Mouse (Mus musculus) brain, embryonic 14.5 days (tissue): ENCODE results near the gene Slc5a4b. TPM values are rescaled to one million over a fixed set of nuclear protein-coding genes. Genes with fewer than 3 reads are reported as not detected.
A peak's percentile ranks its signal among the peaks of the same experiment; 100 is the strongest.
"Not testable (repeated sequence)": the region's sequence is repeated elsewhere in the genome, so short reads cannot be mapped to it uniquely, and the experiment has no call there.

ENCODE experiments used
- DNase-seq: peaks from one replicate; pipeline ENCODE4 v3.0.0-alpha.2; 2011; ENCODE audit warnings: low read depth
- CTCF ChIP-seq: fragments of 200-500 bp; IDR thresholded peaks from 2 replicates; pipeline ENCODE4 v1.5.1; 2012; ENCODE audit warnings: inconsistent platforms, mild to moderate bottlenecking, moderate library complexity, borderline replicate concordance; ENCODE audit not compliant: insufficient read depth, insufficient read length; ENCODE audit errors: extremely low read depth
- POLR2A ChIP-seq: fragments of 200-500 bp; IDR thresholded peaks from 2 replicates; pipeline ENCODE4 v1.6.1; 2012; ENCODE audit warnings: mild to moderate bottlenecking, inconsistent platforms, borderline replicate concordance; ENCODE audit not compliant: poor library complexity, insufficient read depth, insufficient read length, severe bottlenecking; ENCODE audit errors: extremely low read depth
- polyA plus RNA-seq: library from polyadenylated mRNA; depleted of rRNA; stranded (reverse); fragments of >200 nt; gene quantifications from 2 replicates; pipeline ENCODE4 v1.2.3, GENCODE M21; 2012; rRNA removed

The Slc5a4b gene
- not detected in 2 replicates for polyA plus RNA-seq

DNA sequence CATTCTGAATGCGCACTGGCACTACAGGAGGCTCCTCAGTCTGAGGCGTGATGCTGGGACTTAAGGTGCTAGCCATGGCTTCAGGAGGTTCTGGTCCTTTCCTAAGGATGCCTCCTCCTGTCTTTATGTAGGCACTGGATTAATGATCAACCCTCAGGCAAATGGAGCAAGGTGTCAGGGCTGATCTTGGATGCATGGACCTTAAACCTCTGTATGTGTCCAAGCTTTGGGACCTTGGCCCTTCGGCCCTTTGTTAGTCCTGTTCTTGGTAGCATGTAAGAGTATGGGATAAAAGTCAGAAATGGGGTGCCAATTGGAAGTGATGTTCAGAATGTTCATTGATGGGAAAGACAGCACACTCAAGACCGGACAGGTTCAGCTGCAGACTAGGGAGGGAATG lies at the start of gene Slc5a4b:
TSS of gene Slc5a4b (minus strand) at position 101 of the 400 bp plus-strand sequence.
- no peak for DNase-seq
- TF ChIP-seq POLR2A (no peak), CTCF (no peak)

DNA sequence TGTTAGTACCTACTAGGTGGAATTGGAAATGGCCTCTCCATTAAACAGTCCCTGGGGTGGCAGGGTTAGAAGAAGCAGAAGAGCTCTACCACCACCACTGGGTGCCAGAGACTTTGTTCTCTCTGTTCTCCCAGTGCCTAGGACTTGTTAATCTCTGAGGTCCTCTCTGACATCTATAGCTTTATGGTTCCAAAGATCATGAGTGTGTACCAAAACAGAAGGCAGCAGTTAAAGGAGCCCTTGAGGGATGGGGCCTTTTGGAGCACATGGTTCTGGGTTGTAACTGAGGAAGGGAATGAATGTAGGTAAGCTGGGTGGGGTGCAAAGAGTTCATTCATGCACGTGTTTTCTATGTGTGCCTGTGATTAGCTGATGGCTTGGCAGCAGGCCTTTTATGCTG lies 47.2 kb upstream of the Slc5a4b start:
- no peak for TF ChIP-seq CTCF
- no peak for TF ChIP-seq POLR2A

DNA sequence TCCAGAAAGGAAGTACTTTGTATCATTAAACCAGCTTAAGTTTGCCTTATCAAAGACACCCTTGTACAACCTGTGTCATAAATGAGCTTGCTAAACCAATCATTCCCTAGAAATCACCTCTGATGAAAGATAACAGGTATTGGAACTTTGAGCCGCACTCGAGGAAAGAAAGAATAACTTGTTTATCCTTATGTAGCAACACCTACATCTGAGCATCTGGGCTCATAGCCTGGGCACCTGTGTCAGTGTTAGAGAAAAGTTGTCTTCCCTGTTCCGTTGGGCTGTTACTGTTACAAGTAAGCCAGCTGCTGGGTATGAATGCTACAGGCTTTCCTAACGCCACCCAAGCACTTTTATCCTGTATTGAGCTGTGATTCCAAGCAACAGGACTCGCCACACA lies 46.8 kb upstream of the Slc5a4b start:
- no peak for DNase-seq
- TF ChIP-seq CTCF (no peak), POLR2A (no peak)

More for the DNA sequence above, 47.2 kb upstream of the Slc5a4b start:
- no peak for DNase-seq

DNA sequence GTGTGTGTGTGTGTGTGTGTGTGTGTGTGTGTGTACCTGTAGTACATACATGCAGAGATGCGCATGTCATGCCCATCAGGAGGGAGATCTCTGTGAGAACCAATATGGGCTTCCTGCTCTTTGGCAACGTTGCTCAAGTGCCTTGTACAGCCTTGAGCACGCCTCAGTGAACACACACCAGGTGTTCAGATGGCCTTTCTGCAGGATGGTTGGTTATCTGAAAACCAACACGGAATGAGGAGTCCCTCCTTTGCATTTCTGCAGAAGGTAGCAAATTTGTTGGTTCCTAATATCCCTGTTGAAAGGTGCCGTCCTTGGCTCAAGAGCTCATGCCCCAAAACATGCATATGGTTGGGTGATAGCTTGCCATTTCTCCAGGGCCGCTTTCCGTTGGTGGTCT lies 45.1 kb upstream of the Slc5a4b start:
- DNase-seq = no peak
- TF ChIP-seq CTCF = no peak
- no peak for TF ChIP-seq POLR2A

DNA sequence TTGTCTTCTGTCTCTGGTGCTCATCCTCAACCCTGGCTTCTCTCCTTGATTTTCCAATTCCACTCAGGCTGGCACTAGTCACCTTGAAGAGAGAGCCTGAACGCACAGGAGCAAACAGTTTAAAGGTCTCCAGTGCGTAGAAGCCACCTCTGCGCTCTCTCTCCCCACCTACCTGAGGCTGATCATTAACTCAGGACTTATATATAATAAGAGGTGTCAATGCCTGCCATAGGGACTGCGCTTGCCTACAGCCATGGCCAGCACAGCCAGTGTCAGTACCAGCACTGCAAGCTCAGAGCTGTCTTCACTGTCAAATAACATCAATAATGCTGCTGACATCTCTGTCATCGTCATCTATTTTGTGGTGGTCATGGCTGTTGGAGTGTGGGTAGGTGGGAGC lies 36.5 kb upstream of the Slc5a4b start, which contains the start of gene Slc5a4a:
TSS of gene Slc5a4a (plus strand) at position 174 of the 400 bp plus-strand sequence.
- TF ChIP-seq POLR2A = no peak
- no peak for TF ChIP-seq CTCF
- no peak for DNase-seq

DNA sequence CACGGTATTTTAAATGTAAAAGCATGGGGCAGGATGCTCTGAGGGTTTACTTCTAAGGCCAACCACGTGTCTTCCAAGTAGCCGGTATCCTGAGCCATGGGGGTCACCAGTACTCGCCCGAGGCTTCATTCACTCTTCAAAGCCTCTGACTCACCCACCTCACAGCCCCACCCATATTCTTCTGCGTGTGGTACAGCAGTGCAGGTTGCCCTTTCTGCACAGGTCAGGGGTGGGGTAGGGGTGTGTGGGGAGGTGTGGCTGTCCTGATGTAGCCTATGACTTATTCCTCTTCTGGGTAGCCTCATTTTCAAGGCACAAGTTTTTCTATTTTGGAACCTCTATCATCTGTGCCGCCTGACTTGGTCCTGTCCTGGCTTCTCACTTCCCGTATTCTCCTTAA lies 36.1 kb upstream of the Slc5a4b start:
- DNase-seq = no peak
- no peak for TF ChIP-seq CTCF
- TF ChIP-seq POLR2A = no peak

DNA sequence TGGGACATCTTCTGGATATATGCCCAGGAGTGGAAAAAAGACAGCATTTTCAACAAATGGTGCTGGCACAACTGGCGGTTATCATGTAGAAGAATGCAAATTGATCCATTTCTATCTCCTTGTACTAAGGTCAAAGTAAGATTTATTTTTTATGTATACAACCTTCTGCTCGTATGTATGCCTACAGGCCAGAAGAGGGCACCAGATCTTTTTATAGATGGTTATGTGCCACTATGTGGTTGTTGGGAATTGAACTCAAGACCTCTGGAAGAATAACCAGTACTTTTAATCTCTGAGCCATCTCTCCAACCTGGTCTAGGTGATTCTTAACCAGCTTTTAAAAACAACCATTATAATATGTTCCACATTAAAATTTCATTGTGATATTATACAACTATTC lies 25.6 kb upstream of the Slc5a4b start:
- no peak for TF ChIP-seq CTCF
- TF ChIP-seq POLR2A = no peak
- no peak for DNase-seq

DNA sequence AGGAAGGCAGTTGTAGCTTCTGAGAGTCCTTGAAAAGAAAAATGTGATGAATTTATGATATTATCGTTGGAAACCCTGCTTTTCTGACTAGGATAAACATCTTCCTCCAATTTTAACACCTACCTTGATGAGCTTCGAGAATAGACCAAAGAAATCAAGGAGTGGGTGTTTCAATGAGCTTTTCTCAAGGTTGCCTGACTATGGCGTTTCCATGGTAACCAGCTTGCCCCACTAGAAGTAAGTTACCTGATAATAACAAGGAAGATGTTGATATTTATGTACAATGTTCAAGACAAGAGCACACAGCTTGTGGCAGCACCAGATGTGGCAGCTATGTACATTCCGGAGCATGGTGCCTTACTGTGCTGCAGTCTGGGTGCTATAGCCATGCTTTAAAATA lies 21.7 kb upstream of the Slc5a4b start:
- peak; percentile 66 for DNase-seq
- TF ChIP-seq CTCF = no peak
- no peak for TF ChIP-seq POLR2A

DNA sequence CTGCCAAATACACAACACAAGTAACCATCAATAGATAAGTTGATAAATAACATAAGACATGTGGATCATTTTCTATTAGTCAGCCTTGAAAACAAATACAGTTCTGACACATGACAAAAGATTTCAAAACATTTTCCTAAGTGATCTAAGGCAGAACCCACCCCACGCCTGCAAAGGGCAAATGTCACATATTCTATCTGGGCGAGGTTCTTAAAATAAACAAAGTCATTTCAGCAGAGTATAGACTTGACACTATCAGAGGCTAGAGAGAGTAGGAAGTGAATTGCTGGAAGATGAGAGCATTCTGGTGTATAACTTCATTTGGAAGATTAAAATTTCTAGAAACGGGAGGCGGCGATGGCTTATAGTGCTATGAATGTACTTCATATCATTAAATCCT lies 10.7 kb upstream of the Slc5a4b start:
- no peak for DNase-seq
- no peak for TF ChIP-seq CTCF
- TF ChIP-seq POLR2A = no peak

DNA sequence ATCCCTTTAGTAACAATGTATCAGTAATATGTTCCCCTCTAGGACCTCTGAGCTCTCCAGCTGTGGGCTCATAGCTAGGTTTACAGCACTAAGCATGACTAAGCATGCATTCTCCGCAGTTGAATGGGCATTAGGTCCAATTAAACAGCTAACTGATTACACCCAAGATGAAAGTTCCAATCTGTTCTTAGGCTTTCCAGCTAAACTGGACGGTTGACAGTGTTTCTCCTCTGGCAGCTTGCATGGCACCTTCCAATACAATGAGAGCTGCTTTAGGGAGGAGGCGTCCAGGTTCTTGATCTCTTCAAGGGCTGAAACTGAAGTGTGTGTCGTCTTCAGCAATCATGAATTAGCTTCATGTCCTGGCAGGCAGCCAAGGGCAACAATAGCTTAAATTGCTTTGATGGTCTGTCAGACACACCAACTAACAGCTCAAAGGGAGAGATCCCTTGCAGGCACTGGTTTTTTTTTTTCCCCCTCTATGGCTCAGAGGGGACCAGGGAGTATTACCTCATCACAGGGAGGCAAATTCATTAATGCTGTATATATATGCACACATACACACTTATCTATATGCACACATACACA lies 9.5 kb upstream of the Slc5a4b start:
- TF ChIP-seq POLR2A (no peak), CTCF (no peak)
- DNase-seq = peak; percentile 74

DNA sequence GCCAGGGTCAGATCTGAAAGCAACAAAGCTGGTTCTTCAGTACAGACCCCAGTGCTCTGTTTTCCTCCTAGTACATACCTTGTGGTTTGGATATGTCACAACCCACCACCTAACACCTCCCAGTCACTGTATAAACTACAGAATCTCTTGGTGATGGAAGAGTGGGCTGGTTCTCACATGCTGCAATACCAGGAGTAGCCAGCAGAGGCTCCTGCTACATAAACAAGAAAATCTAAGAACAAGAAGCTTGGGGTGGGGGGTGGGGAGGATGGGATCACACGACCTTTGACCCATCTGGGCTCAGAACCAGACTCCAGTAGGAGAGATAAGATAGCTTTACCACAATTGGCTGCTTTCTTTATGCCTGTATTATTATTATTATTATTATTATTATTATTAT lies 8.0 kb upstream of the Slc5a4b start:
- TF ChIP-seq POLR2A (no peak), CTCF (peak; percentile 44; the same call in 1 of the 2 replicates)
- DNase-seq = peak; percentile 17

DNA sequence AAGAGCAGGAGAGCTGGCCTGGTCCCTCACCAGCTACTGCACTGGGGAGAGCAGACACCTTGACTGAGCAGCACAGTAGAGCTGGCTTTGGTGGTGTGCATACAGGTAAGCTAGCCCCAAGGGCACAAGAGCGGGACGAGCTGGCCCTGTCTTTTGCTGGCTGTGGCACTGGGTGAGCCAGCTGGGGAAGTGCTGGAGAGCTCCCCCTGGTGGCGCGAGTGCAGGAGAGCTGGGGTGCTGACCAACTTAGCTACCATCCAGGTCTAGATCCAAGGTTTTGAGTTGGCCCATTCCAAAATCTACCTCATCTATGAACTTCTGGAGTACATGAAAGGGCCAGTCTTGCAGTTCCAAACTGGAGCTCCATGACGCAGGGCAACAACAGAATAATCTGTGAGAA lies 7.2 kb upstream of the Slc5a4b start:
- DNase-seq = peak; percentile 18
- TF ChIP-seq CTCF = peak; percentile 58; the same call in 1 of the 2 replicates
- no peak for TF ChIP-seq POLR2A

DNA sequence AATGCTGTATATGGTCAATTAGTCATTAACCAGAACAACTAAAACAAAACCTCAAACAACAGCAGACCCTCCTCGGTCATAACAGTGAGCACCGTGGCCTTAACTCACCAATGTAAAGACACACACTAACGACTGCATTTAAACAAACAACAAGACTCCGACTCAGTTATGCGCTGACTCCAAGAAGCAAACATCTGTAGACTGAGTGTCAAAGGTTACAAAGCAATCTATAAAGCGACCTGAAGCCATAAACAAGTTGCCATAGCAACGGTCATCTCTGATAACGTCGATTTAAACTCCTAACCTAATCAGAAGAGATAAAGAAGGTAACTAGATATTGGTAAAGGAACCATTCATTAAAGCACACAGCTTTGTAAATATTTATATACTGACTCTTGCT lies 13.4 kb downstream of the Slc5a4b start:
- TF ChIP-seq POLR2A (no peak), CTCF (no peak)
- no peak for DNase-seq

DNA sequence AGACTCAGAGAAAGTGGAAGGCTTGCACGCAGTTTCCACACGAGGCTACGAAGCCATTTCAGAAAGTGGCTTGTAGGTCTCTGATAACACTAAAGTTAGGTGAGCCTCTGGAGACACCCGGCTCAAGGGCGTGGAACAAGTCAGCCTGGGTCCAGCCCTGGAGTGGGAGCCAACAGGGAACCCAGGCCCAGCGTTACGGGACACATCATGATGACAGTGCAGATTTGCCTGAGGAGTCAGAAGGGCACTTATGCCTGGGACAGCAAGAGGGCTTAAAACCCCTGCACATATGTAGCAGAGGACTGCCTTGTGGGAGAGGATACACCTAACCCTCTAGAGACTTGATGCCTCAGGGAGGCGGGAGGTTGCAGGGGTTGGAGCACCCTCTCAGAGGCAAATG lies 14.2 kb downstream of the Slc5a4b start:
- no peak for DNase-seq
- TF ChIP-seq POLR2A (no peak), CTCF (no peak)

DNA sequence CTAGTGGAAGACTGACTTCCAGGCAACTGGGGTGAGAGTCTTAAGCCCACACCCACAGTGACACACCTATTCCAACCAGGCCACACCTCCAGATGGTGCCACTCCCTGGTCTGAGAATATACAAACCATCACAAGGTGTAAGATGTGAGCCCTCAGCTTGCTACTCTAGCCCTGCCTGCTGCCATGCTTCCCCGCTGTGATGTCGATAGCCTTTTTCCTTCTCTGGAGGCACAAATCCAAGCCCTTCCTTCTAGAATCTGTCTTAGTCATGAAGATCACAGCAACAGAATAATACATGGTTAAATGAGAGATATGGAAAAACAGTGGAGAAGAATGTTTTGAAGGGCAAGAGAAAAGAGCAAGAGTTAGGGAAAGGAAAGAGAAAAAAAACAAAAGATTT lies 33.8 kb downstream of the Slc5a4b start:
- DNase-seq = not testable (repeated sequence)

DNA sequence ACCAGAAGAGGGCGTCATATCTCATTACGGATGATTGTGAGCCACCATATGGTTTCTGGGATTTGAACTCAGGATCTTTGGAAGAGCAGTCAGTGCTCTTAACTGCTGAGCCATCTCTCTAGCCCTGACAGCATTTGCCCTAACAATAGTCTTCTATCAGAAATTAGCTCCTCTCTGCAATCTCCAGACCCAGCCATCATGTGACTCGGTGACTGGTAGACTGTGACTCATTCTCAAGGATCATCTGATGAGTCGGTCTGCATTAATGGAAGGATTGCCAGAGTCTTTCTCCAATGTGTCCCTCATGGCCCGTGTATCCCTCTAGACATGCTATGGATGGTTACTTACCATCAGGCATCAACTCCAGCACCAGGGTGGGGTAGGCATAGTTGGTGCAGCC lies 38.7 kb downstream of the Slc5a4b start:
- DNase-seq = not testable (repeated sequence)
